Mouse (Mus musculus): ENCODE results near the gene Izumo4.
A peak's percentile ranks its signal among the peaks of the same experiment; 100 is the strongest.

Gene Izumo4

GRCm38 (mm10) chr10:80701721-80702535 lies at the start of gene Izumo4, which contains the start of gene Mob3a:
Gene Izumo4, plus strand, starts transcription at chr10:80702184.
Gene Mob3a, minus strand, starts transcription at chr10:80701977.
- DNase-seq = peak; percentile 100

DNA sequence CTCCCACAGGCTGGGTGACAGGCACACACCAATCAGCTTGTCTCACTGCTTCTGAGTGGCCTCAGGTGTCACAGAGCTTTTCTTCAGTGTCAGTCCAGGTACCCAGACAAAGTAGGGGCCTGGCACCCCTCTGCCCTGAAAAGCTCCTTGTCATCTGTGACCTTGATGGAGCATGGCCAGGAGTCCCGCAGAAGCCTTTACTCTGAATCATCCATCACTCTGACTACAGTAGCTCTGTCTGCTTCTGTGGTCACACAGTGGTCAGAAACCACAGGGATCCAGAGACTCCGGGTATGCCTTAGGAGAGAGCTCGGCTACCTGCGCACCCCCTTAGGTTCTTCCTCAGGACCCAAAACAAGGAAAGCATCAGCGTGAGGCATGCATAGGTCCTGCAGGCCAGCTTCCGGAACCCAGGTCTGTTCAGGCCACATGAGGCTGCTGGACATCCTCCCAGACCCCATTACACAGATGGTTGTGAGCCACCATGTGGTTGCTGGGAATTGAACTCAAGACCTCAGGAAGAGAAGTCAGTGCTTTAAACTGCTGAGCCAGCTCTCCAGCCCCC lies 48.7 kb upstream of the Izumo4 start:
- no peak for DNase-seq

- DNase-seq = no peak
Observed at GRCm38 (mm10) chr10:80654866-80655265, 47.1 kb upstream of the Izumo4 start.

DNA sequence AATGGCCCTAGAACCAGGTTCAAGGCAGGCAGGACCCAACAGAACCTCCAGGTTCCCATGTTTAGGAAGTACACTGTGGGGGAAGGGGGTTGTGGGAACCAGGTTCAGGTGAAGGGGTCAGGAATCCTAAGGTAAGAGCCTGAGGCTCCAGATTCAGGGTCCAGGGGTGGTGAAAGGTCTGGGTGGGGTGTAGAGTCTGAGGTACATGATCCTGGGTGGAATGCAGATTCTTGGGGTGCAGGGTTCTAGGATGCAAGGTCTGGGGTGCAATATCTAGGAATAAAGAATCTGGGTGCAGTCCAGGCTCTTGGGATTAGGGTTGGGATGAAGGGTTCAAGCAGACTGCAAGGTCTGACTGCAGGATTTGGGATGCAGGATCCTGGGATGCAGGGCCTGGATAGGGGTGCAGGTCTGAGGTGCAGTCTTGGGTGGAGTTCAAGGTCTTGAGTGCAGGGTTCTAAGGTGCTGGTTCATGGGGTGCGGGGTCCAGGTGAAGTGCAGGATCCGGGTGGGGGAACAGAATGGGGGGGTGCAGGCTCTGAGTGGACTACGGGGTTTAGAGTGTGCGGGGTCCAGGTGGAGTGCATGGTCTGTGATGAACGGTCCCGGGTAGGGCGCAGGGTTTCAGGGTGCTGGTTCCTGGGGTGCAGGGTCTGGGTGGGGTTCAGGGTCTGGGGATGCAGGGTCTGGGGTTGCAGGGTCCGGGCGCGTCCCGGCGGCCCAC lies 46.4 kb upstream of the Izumo4 start:
- no peak for DNase-seq

- DNase-seq = peak; percentile 99
Observed at GRCm38 (mm10) chr10:80656130-80656862, 45.7 kb upstream of the Izumo4 start.

DNA sequence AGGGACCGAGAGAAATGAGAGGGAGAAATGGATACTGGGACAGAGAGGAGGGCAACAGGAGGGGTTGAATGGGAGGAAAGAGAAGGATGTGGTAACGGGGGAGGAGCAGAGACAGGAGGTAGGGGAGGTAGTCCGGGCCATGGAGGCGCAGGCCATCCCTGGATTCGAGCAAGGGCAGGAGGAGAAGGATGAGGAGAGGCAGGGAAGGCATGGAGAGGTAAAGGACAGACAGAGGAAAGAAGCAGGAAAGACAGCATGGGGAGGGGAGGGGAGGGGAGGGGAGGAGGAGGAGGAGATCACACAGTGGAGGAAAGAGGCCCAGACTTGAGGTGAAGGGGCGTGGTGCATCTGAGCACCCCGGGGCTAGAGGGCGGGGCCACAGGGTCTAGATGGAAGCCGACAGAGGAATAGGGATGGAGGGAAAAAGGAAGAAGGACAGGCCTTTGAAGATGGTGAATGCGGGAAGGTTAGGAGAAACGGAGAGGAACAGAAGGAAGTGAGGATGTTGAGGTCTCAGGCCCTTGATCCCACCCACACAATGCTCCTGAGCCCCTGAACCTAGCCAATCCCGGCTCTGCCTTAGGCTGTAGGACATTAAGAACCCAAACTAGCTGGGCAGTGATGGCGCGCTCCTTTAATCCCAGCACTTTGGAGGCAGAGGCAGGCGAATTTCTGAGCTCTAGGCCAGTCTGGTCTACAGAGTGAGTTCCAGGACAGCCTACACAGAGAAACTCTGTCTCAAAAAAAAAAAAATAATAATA lies 44.9 kb upstream of the Izumo4 start, which contains the start of gene Btbd2:
Btbd2 (minus strand) TSS at position 209 of the 761 bp plus-strand sequence.
- DNase-seq = peak; percentile 45

DNA sequence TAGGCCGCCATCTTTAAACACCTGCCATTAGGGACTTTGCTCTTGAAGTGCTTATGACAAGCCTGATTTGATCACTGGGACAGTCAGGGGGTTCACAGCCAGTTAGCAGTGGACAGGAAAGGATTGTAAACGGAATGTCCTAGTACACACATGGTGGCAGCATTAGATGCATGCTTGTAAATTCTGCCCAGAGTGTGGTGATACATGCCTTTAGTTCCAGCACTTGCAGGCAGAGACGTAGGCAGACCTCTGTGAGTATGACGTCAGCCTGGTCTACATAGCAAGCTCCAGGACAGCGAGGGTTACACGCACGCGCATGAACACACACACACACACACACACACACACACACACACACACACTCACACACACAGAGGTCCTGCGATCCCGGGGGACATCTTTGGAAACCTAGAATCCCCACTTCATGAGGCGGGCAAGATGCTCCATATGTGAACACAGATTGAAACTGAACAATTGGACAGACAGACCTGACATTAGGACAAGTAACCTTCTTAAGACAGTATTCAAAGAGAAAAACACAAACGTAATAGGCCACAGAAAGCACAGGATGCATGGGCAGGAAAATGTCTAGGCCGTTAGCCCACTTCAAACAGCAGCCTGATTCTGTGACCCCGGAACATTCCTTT lies 43.7 kb upstream of the Izumo4 start:
- DNase-seq = no peak

- DNase-seq = no peak
Observed at GRCm38 (mm10) chr10:80658841-80659202, 43.2 kb upstream of the Izumo4 start.

- DNase-seq = peak; percentile 87
Observed at GRCm38 (mm10) chr10:80659213-80659612, 42.8 kb upstream of the Izumo4 start.

DNA sequence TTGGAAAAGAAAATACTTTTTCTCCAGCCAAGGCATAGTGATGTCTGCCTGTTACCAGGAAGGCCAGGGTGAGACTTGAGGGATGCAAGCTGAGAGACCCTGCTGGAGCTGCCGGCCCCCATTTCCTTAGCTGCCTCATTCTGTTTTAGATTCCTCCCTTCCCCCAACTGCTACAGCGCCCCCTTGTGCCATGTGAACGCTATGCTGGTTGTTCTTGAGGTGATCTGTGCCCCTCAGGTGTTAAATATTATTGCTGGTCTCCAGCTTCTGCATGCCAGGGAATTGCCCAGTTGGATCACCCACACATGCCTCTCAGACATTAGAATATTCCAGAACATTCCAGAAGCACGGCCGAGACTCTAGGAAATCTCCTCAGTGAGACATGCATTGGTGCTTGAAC lies 40.8 kb upstream of the Izumo4 start:
- DNase-seq = peak; percentile 81

- no peak for DNase-seq
Observed at GRCm38 (mm10) chr10:80663485-80664196, 38.3 kb upstream of the Izumo4 start.

DNA sequence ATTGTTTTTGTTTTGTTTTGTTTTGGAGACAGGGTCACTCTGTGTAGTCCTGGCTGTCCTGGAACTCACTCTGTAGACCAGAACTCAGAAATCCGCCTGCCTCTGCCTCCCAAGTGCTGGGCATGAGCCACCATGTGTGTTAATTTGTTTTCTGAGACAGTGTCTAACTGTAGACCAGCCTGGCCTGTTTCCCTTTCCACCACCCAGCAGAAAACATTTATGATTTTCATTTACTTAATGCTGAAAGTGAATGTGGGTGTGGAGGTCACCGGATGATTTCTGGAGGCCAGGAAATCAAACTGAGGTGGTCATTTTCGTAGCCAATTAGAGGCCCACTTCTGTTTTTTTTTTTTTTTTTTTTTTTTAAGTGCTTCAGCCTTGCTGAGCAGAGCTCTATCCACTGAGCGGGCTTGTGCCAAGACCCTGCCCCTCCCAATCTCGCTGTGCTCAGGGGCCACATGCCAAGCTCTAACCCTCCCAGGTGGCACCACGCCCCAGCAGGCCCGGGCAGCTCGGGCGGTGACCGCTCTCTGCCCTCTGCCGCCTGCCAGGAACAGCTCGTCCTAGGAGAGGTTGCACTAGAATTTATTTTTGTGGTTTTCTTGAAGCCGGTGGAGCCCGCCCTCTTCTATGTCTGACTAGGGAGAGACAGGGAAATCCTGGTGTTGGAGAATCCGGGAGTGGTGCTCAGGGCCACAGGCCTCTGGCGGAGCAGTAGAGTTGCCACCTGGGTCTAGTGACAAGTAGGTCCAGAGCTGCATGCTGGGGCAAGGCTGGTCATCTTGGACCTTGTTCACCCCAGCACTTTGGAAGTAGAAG lies 37.6 kb upstream of the Izumo4 start:
- DNase-seq = peak; percentile 94

GRCm38 (mm10) chr10:80665016-80665380 lies 37.0 kb upstream of the Izumo4 start:
- DNase-seq = peak; percentile 91

DNA sequence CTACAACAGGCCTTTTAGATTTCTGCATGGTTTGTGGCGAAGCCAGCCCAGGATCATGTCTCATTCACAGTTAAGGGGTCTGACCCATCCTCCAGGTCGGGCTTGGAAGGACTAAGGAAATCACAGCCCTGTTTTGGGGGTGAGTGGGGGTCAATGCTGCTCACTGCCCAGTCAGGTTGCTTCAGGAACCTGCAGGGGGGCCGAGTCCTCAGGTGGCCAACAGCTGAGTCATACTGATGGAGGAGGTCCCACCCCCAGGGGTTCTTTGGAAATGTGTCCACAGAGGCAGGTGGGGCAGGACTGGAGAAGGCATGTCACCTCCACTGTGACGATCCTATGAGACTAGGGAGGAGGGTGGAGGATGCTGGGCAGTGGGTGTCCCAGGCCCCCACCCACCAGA lies 36.5 kb upstream of the Izumo4 start:
- DNase-seq = peak; percentile 32

- DNase-seq = no peak
Observed at GRCm38 (mm10) chr10:80665981-80666733, 35.8 kb upstream of the Izumo4 start.

DNA sequence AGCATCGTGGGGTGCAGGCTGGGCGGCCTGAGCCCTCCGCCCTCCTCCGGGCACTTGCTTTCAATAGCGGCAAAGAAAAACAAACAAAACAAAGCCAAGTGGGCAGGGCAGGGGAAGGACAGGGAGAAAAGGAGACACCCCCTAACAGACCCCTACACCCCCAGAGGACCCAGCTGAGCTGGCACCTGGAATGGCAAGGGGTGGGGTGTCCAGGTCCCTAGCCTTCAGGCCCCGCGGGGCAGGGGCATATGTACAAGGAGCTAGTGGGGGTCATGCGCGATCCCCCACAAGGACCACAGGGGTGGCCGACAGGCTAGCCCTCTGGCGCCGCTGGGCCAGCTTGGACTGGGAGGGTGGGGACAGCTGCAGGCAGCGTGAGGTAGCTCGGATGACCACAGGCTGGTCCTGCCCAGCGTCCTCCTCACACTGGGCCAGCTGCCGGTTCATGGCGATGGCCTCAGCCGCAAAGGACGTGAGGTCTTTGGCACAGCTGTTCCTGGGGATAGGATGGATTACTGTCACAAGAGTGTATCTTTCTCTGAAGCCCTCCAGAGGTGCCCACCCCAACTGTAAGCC lies 35.1 kb upstream of the Izumo4 start:
- DNase-seq = no peak

DNA sequence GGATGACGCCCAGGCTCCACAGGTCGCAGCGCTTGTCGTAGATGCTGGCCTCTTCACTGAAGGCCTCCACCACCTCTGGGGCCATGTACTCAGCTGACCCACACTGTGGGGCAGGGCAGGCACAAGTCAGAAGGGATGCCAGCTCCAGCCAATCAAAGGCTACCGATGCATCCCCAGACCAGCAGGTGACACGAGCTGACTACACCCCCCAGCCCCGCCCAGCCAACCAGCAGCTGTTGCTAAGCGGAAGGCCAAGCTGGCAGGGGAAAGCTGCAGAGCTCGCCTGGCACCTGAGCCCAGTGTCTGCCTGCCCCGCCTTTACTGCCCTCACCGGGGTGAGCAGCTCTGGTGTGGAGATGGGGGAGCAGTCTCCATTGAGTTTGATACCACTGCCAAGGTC lies 33.4 kb upstream of the Izumo4 start:
- DNase-seq = peak; percentile 57

GRCm38 (mm10) chr10:80669018-80669417 lies 33.0 kb upstream of the Izumo4 start:
- DNase-seq = no peak
